Mouse (Mus musculus) ovary, postnatal 10 days (tissue): ENCODE results near the gene Ifit3b.
A peak's percentile ranks its signal among the peaks of the same experiment; 100 is the strongest.
"Not testable (repeated sequence)": the region's sequence is repeated elsewhere in the genome, so short reads cannot be mapped to it uniquely, and the experiment has no call there.

Experiments
- DNase-seq: peaks from one replicate; pipeline ENCODE4 v3.0.0; 2022; ENCODE audit warnings: low spot score

The Ifit3b gene

DNA sequence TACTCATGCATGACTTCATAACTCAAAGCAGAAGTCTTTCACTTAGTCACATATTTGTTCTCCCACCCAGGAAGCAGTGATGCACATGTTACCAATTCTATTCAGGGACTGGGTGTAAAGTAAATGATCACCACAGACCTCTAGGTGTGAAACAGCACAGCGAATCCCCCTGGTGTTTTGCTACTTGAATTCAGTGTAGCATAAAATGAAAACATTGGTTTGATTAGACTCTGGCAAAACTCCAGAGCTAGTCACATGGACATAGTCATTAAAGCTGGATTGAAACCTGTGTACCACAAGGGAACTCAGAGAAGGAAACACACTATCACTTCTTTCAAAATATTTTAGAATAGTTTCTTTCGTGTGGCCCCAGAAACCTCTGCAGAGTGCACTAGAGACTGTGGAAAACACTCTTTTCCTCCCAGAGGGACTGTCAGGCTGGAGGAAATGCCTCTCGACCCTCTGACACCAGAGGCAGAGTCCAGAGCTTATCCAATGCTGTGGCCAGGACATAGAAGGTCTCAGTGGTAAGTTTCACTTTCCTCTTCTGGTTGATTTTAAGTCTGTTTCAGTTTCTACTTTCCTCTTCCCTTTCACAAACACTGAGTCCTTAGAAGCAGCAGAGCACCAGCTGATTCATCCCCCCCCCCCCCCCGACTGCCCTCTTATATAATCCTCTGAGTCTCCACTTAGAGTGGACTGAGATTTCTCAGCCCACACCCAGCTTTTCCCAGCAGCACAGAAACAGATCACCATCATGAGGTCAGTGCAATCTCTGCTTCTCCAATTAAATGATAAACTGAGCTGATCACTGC, at the start of gene Ifit3b:
Ifit3b (plus strand) TSS at position 734 of the 815 bp plus-strand sequence.
- not testable (repeated sequence) for DNase-seq

DNA sequence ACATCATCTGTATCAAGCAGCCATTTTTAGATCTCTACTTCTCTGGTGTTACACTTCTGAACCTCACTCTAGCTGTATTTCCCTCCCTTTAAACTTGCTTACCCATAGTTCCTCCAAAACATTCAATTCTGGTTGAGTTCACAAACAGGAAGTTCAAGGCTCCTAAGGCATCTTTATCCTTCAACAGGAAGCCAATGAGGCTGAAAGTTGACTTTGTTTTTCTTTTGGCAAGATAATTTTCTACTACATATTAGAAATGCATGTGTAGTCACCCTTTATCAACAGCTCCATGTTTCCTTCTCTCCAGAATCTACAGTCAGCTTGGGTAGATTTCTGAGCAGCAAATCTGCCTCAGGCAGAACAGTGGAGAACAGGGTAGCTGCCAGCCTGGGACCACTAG, 45.2 kb upstream of the Ifit3b start:
- DNase-seq, result no peak

DNA sequence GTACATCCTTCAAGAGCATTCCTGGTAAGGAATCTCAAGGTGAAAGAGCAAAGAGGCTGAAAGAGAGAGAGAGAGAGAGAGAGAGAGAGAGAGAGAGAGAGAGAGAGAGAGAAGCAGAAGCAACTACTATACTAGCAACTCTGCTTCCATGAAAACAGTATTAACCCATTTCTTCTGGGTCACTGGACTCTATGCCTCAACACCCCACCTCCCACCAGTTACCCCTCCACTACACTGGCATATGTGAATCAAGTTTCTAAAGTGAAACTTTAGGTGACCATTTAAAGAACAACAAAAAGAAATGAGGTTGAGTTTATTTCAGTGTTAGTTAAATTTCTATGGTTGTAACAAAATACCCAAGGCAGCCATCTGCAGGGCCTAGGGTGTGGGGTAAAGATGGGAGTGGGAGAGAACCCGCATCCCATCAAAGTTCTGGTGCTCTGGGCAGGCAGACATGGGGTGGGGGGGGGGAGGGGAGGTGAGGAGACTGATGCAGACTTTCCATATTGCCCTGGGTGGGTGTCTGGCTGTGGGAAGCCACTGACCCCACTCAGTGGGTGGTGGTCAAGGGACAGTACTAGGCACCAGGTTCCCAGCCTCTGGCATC, 41.5 kb upstream of the Ifit3b start:
- DNase-seq, result no peak

DNA sequence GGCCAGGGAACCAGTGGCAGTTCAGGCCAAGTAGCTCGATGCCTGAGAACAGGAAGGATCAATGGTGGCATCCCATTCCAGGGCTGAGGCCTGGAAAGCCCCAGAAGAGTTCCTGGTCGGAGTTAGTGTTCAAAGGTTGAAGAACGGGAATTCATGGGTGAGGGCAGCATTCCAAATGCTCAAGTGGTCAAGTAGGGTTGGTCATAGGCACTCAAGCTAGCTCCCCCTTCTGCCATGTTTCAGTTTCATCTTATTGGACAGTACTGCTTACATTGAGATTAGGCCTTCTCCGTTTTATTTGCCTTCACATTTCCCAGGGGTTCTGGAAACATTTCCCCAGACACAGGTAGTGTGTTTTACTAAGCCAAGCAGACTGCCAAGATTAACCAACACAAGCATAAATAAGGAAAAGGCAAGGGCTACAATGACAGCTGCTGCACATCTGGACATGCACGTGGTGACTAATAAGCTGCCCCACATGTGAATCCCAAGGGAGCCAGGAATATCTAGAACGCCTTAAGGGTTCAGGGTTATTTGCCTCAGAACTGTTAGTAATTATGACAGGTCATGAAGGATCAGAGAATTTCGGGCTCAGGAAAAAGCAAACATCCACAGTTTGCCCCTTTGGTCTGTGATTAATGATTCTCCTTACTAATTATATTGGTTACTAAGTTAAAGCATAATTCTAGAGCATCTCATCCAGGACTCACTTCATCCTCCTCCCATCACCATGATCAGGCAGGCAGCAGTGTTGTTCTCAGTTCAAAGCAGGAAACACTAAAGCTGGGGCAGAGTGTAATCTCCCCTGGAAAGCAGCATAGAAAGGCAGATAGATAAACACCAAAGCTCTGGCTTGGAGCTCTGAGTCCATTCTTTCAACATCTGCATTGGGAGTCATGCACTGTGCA, 38.5 kb upstream of the Ifit3b start:
- DNase-seq, result no peak

DNA sequence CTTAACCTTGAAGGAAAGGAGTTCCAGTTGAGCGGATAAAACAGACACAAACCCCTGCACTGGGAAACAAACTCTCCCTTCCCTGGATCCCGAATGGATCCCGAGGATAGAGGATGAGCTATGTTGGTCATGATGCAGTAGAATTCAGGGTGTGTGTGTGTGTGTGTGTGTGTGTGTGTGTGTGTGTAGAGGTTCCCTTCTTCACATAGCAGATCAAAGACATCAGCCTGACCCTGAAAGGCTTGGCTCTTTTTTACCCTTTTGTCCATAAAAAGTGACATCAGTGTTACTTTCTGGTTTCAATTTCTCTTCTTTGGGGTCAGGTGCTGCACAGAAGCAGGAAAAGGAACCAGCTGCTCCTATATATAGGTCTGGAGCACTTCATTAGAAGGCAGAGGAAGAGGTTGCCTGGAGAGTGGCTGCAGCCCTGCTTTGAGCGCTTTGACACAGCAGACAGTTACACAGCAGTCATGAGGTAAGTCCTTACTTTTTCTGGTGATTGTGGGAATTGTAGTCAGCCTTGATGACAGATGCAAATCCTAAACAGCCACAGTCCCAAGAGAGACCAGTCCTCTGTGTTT, 37.8 kb upstream of the Ifit3b start:
- no peak for DNase-seq

DNA sequence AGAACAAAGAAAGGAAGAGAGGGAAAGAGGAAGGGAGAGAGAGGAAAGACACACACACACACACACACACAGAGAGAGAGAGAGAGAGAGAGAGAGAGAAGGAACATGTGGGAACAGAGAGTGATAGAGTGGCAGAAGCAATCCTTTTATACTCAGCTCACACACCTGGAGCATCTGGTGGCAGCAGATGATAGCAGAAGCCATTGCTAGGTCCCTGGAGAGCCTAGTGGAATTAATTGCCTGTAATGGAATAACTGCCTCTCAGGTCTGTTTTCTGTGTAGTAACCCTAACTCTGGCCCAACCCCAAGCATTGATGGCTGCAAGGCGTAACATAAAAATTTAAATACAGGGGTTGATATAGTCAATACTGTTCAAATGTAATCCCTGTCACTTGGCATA, 36.7 kb upstream of the Ifit3b start:
- DNase-seq, result no peak

DNA sequence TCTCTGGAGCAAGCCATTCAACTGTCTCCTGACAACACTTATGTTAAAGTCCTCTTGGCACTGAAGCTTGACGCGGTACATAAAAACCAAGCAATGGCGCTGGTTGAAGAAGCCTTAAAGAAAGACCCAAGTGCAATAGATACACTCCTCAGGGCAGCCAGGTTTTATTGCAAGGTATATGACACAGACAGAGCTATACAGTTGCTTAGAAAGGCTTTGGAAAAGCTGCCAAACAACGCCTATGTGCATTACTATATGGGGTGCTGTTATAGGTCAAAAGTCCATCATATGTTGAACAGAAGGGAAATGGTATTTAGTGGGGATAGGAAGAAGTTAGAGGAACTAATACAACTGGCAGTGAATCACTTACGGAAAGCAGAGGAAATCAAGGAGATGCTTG, 34.1 kb upstream of the Ifit3b start:
- DNase-seq, result no peak

DNA sequence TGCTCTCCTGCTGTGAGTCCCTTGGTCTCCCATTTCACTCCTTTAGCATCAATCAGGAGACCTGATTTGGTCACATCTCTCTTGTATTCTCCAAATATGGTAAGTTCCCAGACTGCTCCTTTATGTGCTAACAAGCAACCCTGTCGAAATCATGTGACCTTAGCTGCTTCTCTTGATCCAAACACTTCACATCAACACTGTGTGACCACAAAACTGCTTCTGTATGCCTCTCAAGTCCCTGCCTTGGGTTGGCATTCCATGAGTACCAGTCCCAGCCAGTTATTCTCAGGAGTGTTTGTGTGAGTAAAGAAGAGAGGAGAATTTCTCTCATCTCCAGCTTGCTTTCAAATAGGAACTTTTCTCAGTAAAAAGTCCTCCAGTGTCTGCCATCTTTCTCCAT, 30.6 kb upstream of the Ifit3b start:
- no peak for DNase-seq

DNA sequence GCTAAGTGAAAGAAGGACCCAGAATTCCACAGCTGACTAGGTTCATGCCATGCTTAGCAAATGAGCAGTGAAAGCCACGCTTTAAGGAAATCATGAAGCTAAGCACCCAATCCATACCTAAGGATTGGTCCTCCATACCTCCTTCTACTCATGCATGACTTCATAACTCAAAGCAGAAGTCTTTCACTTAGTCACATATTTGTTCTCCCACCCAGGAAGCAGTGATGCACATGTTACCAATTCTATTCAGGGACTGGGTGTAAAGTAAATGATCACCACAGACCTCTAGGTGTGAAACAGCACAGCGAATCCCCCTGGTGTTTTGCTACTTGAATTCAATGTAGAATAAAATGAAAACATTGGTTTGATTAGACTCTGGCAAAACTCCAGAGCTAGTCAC, 25.1 kb upstream of the Ifit3b start:
- DNase-seq, result not testable (repeated sequence)

DNA sequence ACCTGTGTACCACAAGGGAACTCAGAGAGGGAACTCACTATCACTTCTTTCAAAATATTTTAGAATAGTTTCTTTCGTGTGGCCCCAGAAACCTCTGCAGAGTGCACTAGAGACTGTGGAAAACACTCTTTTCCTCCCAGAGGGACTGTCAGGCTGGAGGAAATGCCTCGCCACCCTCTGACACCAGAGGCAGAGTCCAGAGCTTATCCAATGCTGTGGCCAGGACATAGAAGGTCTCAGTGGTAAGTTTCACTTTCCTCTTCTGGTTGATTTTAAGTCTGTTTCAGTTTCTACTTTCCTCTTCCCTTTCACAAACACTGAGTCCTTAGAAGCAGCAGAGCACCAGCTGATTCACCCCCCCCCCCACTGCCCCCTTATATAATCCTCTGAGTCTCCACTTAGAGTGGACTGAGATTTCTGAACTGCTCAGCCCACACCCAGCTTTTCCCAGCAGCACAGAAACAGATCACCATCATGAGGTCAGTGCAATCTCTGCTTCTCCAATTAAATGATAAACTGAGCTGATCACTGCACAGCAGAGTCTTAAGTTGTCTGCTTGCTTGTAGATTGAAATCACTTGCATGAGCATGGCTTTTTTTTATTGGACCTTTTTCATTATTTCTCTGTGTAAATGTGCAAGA, 24.5 kb upstream of the Ifit3b start, which contains the start of gene Ifit3:
Ifit3 (plus strand) TSS at position 406 of the 641 bp plus-strand sequence.
- DNase-seq, result not testable (repeated sequence)

DNA sequence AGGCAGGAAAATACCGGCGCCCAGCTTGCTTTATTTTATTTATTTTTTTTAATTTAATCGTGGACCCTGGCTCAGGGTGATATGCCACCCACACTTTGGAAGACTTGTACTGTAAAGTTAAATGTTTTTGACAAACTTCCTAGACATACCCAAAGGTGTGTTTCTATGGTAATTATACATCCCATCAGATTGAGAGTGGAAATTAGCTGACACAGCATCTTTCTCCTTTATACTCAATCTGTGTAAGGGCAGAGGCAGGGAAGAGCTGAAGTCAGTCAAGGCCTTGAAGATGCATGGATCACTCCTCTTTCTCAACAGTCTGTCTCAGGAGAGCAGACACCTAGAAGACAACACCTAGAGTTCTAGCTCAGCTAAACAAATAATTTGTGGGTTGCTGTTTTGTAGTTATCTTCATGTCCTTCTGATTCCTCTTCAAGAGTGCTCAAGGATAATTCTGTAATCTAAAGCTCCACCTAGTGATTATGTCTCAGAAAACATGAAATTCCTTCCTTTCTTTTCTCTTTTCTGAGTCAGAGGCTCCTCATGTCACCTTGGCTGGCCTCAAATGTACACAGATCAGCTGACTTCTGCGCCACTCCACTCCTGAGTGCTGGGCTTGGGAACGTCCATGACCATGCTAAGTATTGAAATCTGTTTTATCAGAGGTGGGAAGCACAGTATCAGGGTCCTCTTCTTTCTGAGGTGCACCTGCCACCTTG, 21.9 kb upstream of the Ifit3b start:
- DNase-seq, result not testable (repeated sequence)

DNA sequence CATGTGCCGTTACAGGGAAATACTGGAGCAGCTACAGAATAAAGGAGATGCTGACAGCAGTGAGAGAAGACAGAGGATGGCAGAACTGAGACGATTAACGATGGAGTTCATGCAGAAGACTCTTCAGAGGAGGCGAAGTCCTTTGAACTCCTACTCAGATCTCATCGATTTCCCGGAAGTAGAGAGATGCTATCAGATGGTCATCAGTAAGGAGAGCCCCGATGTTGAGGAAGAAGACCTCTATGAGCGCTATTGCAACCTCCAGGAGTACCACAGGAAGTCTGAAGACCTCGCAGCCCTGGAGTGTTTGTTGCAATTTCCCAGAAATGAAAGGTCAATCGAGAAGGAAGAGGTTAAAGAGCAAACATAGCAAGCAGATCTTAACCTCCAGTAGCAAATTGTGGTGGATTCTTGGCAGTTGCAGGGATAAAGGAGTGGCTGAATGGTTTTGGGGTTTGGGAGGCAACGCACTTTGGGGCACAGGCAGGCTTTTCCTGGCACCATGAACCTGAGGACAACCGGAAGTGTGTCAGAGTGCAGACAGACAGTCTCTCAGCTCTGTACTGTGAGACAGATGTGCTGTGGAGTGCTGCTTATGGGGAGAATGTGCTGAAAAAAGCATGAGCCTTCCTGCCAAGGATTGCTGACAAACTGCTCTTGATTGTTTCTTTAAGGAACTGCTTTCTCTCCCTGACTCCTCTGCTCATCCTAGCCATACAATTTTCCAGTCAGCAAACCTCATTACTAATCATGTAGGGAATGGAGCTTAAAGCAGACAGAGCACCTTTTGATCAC, 19.7 kb upstream of the Ifit3b start:
- not testable (repeated sequence) for DNase-seq

DNA sequence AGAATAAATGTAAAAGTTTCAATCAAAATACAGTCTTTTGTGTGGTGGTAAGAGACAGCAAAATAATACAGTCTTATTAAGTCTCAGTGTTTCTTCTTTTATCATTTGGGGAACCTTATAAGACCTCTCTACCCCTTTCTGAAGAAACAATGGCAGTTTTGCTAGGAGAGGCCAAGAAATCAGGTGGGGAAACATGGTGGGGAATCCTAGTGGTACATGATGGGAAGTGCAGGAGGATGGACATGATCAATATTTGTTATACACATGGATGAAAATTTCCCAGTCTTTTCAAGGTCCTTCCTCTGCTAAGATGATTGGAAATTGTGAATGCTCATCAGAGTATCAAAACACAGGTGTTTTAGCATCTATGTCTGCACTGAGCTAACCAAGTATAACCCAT, 18.8 kb upstream of the Ifit3b start:
- no peak for DNase-seq

DNA sequence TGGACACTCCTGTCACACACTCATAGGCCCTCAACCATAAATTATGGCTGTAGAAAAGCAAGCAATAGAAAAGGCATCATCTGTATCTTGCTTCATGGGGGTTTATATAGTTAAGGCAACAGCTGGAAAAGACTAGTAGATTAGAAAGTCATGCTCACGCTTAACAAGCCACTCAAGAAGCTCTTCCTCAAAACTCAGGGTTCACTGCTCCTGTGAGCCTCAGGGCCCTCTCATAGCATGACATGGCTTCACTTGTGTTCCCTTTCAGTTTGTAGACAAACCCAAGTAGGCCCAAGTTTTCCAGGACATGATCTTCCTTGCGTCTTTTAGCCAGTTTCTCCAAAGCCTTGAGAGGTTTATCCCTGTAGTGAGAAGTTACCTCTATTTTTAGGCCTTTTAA, 14.3 kb upstream of the Ifit3b start:
- DNase-seq, result no peak

DNA sequence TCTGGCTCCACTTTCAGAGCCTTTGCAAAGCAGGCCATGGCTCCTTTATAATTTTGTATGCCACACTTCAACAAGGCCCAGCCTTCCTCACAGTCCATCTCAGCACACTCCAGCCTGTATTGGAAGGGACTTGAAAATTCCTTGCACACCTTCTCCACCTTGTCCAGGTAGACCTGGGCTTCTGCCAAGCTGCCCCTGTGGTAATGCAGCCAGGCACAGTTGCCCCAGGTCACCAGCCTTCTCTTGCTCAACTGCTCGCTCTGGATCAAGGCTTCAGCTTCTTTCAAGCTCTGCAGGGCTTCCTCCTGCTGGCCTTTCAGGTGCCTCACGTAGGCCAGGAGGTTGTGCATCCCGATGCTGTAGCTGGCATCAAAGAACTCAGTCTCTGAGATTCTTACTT, 13.2 kb upstream of the Ifit3b start:
- not testable (repeated sequence) for DNase-seq

DNA sequence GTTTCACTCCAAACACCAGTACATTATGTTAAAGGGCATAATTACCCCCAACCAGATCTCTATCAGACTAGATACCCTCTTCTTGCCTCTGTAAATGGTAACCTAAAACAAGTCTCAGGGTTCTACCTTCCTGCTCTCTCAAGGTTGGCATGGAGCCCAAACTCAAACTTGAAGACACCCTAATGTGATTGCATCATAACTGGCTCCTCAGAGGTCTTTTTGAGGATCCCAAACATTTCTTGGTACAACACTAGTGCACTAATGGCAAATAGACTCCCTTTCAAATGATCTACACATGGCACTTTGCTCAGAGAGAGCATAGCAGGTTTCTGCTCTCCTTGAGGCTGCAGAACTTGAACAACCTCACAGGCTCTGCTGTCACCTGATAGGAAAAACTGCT, 11.0 kb upstream of the Ifit3b start:
- no peak for DNase-seq

DNA sequence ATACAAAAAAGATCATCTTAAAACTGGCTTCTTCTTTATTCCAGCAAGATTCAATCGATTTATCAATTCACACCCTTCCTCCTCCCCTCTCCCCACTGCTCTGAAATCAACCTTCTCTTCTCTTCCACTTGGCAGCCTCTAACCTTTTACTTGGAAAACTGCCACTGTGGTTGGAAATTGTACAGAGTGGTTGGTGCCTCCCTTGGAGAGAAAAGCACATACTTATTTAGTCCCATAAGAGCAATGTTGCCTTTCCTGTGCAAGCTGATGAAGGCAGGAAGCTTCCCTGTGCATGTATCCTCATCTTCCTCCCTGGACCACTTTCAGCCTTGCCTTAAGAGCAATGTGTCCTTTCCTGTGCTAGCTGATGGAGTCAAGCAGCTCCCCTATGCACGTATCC, 9.4 kb upstream of the Ifit3b start:
- DNase-seq, result peak; percentile 33

DNA sequence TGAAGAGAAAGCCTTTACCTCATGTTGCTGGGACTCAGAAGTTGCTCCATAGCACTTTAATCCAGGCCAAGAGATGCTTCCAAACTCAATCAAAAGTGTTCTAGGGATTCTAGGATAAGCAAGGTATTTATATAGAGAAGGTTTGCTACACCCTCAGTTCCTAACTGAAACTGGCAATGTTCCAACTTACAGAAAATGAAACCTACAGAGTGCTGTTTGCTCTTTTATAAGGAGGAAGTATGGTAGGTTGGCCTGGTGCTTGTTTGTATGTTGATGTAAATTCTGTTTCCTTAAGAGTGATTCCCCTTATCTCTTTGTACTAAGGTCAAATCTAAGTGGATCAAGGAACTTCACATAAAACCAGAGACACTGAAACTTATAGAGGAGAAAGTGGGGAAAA, 8.5 kb upstream of the Ifit3b start:
- DNase-seq, result not testable (repeated sequence)

DNA sequence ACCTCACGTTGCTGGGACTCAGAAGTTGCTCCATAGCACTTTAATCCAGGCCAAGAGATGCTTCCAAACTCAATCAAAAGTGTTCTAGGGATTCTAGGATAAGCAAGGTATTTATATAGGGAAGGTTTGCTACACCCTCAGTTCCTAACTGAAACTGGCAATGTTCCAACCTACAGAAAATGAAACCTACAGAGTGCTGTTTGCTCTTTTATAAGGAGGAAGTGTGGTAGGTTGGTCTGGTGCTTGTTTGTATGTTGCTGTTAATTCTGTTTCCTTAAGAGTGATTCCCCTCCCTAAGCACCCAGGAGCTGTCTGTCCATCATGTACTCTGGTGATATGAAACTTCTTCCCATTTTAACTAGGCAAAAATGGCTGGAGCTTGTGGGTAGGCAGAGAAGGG, 5.9 kb upstream of the Ifit3b start, which contains the start of gene Ifit1bl1:
Ifit1bl1 (minus strand) TSS at position 69 of the 400 bp plus-strand sequence.
- DNase-seq, result not testable (repeated sequence)

DNA sequence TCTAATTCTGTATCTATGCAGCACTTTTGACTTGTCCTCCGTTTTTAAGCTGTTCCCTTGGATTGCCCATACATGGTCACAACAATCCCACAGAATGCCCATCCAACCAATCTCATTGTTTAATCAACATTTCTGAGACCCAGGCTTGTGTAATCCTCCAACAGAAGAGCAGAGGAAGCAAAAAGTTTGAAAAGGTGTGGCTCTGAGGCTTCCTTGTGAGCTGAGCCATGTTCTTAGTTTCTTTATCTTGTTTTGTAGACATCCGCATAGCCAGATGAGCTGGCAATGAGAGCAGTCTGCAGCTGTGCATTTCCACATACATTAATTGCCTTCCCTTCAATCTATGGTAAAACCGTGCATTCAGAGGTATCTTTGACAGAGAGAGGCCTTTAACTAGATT, 2.3 kb upstream of the Ifit3b start:
- no peak for DNase-seq
